Mouse (Mus musculus) inflammation-experienced regulatory T-cells, adult 16 weeks (primary cell): Measurements from ENCODE around the gene Noxred1. TPM values are rescaled to one million over a fixed set of nuclear protein-coding genes. Genes with fewer than 3 reads are reported as not detected.

Experiments used
- polyA plus RNA-seq: library from polyadenylated mRNA; unstranded; fragments of 100-300 nt; shearing (Covaris generic); gene quantifications from one replicate; pipeline ENCODE4 v1.2.1, GENCODE M21; 2017

Gene Noxred1
- 1.3 TPM for polyA plus RNA-seq

GRCm38 (mm10) chr12:87238632-87239031 lies at the start of gene Noxred1:
Gene Noxred1, minus strand, starts transcription at chr12:87238732.

GRCm38 (mm10) chr12:87266108-87266826 lies 27.7 kb upstream of the Noxred1 start, which contains the start of the genes Vipas39 and Ahsa1:
Gene Vipas39, minus strand, starts transcription at chr12:87266256.
Gene Ahsa1, plus strand, starts transcription at chr12:87266479.

GRCm38 (mm10) chr12:87199973-87200586 lies 38.5 kb downstream of the Noxred1 start, which contains the start of gene Tmed8:
Gene Tmed8, minus strand, starts transcription at chr12:87200454.

GRCm38 (mm10) chr12:87199206-87199972 lies 39.1 kb downstream of the Noxred1 start, which contains the start of gene Samd15:
Gene Samd15, plus strand, starts transcription at chr12:87199723.

Other genes starting within 250 kb of the Noxred1 start
- gene Zdhhc22, start 248.3 kb downstream of the Noxred1 start, polyA plus RNA-seq: 0.13 TPM
- gene Tmem63c, start 217.4 kb downstream of the Noxred1 start, polyA plus RNA-seq: 2.1 TPM
- gene Ngb, start 136.2 kb downstream of the Noxred1 start, polyA plus RNA-seq: not detected
- 14.0 TPM for gene Gstz1, start 91.6 kb downstream of the Noxred1 start, polyA plus RNA-seq
- gene Pomt2, start 90.8 kb downstream of the Noxred1 start, polyA plus RNA-seq: 6.8 TPM
- 3.3 TPM for gene Samd15, start 39.0 kb downstream of the Noxred1 start, polyA plus RNA-seq
- gene Tmed8, start 38.3 kb downstream of the Noxred1 start, polyA plus RNA-seq: 7.9 TPM
- 43.5 TPM for gene Vipas39, start 27.5 kb upstream of the Noxred1 start, polyA plus RNA-seq
- gene Ahsa1, start 27.7 kb upstream of the Noxred1 start, polyA plus RNA-seq: 183 TPM
- not detected for gene Ism2, start 61.0 kb upstream of the Noxred1 start, polyA plus RNA-seq
- gene Sptlc2, start 149.6 kb upstream of the Noxred1 start, polyA plus RNA-seq: 133 TPM
- gene Slirp, start 205.2 kb upstream of the Noxred1 start, polyA plus RNA-seq: 78.4 TPM
- gene Alkbh1, start 205.3 kb upstream of the Noxred1 start, polyA plus RNA-seq: 84.3 TPM
- 215 TPM for gene Snw1, start 233.5 kb upstream of the Noxred1 start, polyA plus RNA-seq